Mouse (Mus musculus) frontal cortex, adult 2 months (tissue): ENCODE measurements around the gene Glipr2. TPM values are rescaled to one million over a fixed set of nuclear protein-coding genes. Genes with fewer than 3 reads are reported as not detected.

Source experiments
- DNase-seq, 2 experiments: peaks; one replicate each; pipeline ENCODE4 v3.0.0; 2022; ENCODE audit warnings: low spot score in 1 of 2; ENCODE audit errors: extremely low spot score in 1 of 2
- polyA plus RNA-seq: library from polyadenylated mRNA; depleted of rRNA; stranded (reverse); fragments of >200 nt; gene quantifications from 2 replicates; pipeline ENCODE4 v1.2.3, GENCODE M21; 2012

Gene Glipr2
- polyA plus RNA-seq, 1 experiment: 5.4 TPM

DNA sequence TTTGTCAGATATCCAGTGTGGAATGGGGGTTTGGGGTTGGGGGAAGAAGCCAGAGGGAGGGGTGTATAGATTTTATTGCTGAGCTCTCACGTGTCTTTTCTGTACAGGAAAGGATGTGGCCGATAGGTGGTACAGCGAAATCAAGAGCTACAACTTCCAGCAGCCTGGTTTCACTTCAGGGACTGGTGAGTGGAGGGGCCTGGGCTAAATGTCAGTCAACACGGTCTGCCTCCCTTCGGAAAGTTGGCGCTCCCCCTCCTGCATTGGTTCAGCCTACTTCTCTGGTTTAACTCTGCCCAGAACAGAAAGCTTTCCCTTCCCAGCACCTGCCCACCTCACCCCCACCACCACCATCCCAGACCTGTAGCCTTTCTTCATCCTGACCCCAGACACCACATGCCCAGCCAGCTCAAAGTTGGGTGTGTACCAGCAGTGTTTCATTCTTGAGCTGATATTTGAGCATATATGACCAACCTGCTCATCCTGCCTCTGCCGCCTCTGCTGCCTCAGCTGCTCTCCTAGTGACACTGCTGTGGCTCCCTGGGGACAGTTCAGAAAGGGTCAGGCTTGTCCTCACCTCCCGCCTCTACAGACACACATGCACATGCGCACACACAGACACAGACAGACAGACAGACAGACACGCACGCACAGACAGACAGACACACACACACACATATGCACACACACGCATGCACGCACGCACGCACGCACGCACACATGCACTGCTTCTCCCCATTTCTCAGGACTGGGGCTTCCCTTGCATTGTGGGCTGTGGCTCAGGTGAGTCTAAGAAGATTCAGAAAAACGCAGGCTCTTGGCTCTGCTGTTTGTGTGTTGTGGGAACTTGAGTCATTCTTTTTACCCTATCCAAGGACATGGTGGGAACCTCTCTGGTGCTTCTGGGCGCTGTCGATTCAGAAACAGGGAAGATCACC, 13.5 kb downstream of the Glipr2 start:
- DNase-seq: no peak

DNA sequence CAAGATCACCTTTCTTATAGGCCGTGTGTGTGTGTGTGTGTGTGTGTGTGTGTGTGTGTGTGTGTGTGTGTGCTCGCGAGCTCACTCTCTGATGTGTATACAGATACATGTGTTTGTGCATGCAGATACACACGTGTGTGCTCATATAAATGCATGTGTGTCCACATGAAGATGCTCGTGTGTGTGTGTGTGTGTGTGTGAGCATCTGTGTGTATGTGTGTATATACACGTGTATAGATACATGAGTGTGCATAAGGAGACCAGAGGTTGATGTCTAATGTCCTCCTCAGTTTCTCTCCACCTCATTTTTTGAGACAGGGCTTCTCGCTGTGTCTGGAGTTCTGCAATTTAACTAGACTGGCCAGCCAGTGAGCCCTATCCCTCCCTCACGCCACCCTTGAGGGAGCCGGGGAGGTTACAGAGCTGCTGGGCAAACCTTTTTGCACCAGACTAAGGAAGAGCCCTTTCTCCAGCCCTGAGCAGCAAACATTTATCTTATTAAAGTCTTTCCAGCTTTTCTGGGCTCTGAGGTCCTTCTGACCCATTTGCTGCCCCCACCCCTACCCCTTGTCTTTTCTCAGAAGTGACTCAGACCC, 14.4 kb downstream of the Glipr2 start:
- no peak for DNase-seq

DNA sequence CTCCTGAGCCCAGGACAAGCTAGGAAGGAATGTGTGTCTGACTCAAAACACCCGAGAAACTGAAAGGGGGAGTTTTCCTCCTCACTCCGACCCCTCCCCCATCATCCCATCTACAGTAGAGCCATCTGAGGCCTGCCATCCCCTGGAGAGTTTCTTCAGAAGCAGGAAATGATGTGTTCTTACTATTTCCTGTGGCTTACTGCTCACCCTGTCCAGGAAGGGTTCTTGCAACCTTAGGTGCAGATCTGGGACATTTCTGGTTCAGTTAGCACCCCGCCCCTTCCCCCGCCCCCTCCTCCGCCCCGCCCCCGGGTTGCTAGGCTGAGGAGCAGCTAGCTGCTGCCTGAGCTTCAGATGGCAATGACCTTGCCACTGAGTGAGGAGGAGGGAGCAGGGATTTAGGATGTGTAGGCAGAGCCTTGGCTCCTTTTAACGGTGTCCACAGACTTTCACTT, 15.0 kb downstream of the Glipr2 start:
- DNase-seq: no peak

DNA sequence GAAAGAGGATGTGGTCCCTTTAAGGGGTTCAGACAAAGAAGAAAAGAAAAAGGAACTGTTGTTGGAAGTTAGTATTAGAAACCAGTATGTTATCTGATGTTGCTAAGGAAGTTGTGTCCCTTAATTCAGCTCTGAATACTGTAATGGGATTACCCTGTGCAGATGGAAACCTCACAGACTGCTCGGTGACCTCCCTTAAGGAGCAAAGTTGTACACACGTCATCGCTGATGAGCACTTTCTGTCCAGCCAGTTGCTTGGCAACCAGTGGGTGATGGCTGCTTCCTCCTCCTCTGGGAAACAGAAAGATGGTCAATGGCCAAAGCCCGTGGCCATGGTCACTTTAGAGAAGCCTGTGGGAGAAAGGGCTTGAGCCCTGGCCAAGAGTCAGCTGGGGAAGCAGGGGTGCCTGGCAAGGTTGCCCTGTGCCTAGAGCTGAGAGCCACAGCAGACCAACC, 16.4 kb downstream of the Glipr2 start:
- peak; percentile 37 to 45 for DNase-seq

DNA sequence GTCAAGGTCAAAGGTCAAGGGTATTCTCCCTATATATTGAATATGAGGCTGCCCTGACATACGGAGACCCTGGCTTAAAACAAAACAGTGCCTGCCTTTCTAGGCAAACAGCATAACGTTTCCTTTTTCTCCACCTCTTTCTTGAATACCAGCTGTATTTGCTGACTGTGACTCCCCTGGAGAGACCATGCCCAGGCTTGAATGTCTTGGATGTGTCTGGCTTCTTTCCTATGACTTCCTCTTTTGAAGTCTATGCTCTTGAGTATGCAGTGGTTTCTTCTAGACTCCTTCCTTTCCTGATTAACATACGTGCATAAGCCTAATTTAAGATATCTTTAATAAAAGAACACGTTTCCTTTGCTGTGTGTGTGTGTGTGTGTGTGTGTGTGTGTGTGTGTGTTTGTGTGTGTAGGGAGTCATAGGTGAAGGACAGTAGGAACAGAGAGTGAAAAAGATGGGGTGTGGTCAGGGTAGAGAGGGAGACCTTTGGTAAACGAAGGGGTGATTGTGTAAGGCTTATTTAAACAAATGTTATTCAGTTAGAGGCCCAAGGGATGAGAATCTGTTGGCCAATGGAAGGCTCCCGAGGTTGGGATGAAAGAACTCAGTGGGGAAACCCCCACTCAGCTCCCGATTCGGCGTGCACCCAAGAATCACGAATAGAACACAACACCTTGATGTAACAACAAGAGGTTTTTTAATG, 17.9 kb downstream of the Glipr2 start:
- no peak for DNase-seq

DNA sequence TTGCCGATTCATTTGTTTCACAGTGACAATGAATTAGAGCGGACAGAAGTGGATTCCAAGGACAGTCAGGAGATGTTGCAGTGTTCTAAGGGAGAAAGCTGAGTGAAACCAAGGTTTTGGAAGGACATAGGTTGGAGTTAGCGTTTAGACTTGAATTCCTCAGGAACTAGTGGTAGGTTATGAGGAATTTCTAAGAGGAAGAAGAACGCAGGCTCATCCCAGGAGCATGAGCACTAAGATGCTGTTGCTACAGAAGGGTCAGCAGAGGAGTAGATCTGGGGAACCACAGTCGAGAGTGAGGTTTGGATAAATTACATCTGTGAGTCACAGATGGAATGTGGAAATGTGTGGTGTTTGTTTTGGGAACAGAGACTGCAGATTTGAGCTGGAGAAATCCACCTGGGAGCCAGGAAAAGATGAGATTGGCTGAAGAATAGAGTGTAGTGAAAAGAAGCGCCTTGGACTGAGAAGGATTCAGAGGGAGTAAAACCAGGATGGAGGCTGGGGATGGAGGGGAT, 19.1 kb downstream of the Glipr2 start:
- DNase-seq: no peak

DNA sequence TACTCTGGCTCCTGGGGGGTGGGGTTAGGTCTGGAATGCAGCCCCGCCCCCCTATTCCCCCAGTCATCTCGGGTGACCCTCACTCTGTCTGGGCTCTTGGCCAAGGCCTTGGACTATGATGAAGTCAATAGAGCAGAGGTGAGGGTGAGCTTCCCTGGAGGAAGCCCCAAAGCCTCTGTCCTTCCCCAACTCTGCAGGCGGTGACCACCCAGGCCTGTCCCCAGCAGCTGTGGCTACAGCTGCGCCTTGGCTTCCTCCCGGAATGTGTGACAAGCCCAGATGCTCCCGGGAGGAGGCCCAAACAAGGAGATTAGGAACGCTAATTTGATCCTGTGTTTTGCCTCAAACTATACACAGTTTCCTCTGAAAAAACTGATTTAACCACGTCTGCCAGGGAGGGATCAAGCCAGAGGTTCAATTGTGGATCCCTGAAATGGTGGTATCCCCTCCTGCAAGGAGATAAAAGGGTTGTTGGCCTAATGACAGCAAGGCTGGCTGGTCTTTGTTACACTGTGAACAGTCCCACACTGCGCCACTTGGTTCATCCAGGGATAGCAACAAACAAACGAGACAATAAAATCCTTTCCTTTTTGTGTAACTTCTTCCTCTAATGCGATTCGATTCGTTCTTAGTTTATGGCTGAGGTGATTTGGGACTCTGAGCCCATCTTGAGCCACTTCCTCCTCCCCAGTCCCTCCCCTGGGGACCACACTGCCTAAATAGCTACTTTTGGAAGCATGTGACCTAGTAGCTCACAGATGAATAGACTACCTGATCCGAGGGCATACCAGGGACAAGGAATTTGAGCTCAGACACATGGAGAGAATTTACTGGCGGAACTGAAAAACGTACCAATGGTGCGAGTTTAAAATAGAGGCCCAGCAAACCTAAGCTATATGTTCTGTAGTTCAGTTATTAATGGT, 21.6 kb downstream of the Glipr2 start:
- DNase-seq: no peak

DNA sequence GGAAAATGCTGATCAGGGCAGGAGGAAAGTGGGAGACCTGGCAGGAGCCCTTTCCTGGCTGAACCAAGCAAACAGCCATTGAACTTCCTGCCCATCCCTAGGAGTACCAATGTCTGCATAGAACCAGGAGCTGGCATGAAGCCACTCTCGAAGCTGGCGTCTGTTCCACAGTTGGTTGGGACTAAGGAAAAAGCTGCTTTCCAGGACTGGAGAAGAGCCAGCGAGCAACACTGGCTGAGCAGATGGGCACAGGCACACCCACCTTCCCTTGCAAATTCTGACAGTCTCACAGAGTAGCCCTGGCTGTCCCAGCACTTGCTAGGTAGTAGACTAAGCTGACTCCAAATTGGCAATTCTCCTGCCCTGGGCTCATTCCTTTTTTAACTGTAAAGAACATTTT, 22.5 kb downstream of the Glipr2 start:
- DNase-seq: peak; percentile 86 to 94

DNA sequence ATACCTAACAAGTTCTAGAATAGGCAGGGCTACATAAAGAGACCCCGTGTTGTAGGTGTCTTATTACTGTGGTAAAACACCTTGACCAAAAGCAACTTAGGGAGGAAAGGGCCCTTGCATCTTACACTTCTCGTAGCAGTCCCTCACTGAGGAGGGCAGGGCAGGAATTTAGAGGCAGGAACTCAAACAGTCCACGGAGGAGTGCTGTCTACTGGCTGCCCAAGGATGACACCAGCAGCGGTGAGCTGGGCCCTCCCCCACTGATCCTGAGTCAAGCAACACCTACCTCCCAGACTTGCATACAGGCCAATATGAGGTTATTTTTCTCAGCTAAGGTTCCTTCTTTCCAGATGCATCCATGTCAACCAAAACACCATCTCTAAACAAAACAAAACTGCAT, 23.0 kb downstream of the Glipr2 start:
- DNase-seq: no peak

DNA sequence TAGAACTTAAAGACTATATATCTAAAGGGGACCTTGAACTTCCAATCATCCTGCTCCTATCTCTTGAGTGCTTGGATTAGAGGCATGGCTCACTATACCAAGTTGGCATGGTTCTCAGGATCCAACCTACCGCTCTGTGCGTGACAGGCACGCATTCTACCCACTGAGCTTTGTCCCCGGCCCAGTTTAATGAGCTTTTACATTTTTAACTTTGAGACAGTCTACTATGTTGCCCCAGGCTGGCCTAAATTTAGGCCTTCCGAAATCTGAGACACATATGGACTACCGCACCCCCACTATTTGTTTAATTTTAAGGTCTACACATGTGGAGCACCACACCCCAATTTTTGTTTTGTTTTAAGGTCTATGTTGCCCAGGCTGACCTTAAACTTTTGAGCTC, 23.6 kb downstream of the Glipr2 start:
- no peak for DNase-seq

DNA sequence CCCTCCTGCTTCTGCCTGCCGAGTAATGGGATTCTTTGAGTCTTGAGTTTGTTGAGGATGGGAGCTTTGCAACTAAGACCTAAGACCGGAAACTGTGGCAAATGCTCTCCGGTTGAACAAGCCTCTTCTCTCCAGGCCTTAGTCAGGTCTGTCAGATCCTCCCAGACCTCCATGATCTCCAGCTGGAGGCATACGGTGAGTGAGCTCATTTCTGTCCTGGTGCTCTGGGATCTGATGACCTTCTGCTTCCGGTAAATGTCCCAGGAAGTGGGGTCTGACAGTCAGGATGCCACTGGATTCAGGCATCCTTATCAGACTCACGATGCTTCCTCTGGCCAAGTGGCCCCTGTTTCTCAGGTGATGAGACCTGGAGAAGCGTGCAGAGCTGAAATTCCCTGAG, 24.1 kb downstream of the Glipr2 start:
- DNase-seq: no peak

DNA sequence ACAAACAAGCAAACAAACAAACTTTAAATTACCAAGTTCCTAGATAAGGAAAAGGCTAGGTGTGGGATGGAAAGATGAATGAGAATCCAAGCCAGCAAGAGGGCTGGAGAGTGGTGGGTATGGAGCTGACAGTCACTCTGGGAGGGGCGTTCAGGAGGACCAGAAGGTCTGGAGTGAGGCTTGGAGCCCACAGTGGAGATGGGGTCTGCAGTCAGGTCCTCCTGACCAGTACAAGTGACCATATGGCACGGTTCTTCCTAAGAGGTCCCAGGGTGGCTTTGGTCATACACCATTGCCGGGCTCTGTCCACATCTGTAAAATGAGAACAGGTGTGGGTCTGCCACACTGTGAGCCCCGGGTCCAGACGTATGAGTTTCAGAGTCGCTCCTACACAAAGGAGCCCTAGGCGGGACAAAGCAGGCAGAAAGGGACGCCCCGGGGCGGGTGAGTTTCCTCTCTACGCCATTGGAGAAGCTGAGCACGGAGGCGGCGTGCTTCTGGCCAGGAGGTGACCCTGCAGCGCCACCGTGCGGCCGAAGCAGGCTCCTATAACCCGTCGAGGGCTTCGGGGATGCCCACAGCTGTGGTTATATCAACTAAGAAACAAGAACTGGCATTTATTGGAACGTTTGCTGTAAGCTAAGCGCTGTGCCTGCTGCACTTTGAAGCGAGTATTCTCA, 25.0 kb downstream of the Glipr2 start:
- peak; percentile 80 to 98 for DNase-seq

DNA sequence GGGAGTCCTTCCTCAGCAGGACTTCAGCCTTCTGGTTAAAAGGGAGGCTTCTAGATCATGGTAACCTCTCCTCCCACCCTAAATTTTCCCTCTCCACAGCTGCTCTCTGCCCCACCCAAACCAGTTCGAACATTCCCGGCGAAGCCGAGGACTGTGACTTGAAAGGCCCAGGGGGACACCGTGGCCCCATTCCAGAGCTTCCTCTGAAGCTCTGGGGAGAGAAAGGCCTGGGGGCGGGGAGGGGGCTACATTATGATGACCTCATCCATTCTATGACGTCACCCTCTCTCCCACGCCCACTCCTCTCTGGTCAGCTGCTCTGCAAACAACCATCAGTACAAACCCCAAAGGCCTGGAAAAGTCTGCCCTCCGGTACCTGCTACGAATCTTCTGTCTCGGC, 26.0 kb downstream of the Glipr2 start, which contains the start of gene Ccin:
Ccin (plus strand) TSS at position 303 of the 400 bp plus-strand sequence.
- DNase-seq: no peak

DNA sequence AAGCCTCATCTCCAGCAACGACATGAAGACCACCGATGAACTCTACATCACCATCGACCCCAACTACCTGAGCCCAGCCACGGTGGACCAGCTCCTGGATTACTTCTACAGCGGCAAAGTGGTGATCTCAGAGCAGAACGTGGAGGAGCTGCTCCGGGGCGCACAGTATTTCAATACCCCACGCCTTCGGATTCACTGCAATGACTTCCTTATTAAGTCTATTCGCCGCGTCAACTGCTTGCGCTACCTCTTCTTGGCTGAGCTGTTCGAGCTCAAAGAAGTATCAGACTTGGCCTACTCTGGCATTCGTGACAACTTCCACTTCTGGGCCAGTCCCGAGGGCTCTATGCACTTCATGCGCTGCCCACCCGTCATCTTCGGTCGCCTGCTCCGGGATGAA, 26.6 kb downstream of the Glipr2 start:
- DNase-seq: no peak

DNA sequence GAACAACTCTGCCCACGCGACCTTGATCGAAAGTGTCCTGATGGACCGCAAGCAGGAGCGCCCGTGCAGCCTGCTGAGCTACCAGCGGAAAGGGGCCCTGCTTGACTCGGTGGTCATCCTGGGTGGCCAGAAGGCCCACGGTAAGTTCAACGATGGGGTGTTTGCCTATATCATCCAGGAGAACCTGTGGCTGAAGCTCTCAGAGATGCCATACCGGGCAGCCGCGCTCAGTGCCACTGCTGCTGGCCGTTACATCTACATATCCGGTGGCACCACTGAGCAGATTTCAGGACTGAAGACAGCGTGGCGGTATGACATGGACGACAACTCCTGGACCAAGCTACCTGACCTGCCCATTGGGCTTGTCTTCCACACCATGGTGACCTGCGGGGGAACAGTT, 27.1 kb downstream of the Glipr2 start:
- no peak for DNase-seq

DNA sequence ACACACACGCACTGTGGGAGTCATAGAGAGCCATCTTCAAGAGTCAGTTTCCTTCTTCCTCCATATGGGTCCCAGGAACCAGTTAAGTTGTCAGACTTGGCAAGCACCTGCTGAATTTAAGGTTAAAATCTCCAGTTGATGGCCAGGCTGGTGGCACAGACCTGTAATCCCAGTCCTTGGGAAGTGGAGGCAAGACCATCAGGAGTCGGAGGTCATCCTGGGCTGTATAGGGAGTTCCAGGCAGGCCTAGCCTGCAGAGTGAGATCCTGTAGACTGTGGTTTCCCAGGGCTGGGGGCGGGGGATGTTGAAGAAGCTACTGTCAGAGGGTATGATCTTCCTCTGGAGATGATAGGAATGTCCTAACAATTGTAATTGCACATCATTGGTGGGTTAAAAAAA, 31.8 kb downstream of the Glipr2 start:
- DNase-seq: no peak

DNA sequence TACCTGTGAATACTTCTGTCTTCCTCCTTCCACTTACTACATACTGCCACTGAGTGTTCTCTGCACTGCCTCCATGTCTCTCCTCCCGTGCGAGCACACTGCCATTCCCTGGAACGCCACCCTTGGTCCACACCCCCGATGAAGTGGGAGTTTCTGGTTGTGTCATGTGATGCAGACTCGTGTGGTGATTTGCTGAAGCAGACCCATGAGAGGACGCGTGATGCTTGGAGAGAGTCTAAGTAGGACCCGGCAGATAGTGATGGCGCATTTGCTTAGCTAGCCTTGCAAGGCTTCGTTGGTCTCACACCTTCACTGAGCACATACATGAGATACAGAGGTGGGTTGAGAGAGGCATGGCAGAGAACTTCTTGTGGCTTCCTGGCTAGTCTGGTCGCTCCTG, 35.9 kb downstream of the Glipr2 start:
- no peak for DNase-seq

DNA sequence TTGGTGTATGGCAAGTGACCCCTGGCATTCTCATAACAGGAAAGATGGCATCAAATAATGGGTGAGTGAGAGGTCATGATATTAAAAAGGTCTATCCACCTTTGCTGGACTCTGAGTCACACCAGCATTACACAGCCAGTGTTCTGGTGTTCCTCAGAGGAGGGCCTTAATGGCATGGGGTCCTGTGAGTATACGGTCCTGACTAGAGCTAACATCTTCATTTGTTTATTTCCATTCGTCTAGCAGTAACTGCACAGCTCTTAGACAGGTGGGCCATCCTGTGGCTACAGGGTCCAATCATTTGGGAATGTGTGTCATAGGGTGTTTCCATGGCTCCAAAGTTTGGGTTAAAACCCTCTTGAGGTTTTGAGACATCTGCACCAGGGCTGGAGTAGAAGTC, 37.1 kb downstream of the Glipr2 start:
- DNase-seq: no peak

DNA sequence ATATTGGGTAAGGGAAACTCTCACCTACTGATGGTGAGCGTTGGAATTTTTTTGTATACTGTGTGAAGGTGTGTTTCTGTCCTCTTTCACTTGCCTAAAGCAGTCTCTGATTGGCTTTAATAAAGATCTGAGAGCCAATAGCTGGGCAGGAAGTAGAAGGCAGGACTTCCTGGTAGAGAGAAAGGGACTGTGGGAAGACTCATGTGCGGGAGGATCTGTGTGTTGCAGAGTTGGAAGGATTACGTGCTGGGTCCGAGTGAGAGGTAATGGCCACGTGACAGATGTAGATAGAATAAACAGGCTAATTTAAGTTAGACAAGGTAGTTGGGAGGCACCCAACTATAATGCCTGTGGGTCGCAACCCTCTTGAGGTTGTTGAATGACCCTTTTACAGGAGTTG, 46.4 kb downstream of the Glipr2 start:
- no peak for DNase-seq
